Mouse (Mus musculus) megakaryocyte, embryonic 14.5 days (primary cell): ENCODE measurements at regions not wholly inside any gene's neighbourhood (a gene's known extent, or its start where the extent isn't known, plus 50 kb on each side); places are given as distances from the start of the nearest gene placed in this dataset.

Source experiments
- FLI1 ChIP-seq: IDR thresholded peaks from 2 replicates; pipeline ENCODE4 v1.6.1; 2012; ENCODE audit warnings: low read length, inconsistent platforms, mixed read lengths
- GATA1 ChIP-seq: IDR thresholded peaks from 3 replicates; pipeline ENCODE4 v1.6.1; 2012; ENCODE audit warnings: mixed read lengths, low read length, inconsistent platforms, borderline replicate concordance

DNA sequence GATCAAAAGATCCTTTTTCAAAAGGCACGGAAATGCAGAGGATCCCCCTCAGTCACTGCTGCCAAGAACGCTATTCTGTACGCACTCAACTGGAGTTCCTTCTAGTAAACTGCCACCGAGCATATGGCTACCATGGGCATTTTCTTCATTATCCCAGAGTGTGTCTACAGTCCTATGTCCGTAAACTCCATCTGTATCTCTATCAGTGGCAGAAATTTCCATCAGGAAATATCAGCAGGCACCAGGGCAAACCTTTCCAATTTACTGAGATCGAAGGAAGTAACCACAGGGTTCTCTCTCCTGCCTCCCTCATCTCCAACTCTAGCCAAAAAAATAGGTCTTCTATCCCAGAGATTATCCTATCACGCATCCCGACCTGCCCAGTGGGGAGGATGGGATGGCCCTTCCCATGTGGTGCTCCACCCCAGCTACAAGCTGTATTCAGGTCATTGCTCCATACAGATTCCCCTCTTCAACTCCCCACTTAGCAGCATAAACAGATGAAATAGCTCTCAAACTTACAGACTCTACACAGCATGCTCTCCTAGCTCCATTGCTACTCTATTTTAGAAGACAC is 310.5 kb downstream of the Gm45692 start:
- TF ChIP-seq GATA1: no peak
- no peak for TF ChIP-seq FLI1
